Mouse (Mus musculus): ENCODE data around the gene Gdnf. TPM values are rescaled to one million over a fixed set of nuclear protein-coding genes. Genes with fewer than 3 reads are reported as not detected.

The Gdnf gene
- polyA plus RNA-seq (2015; fragmentation: Nextera tagmentation; extraction: Ambion mirVana): 0.62 and 0.72 TPM in 2 replicates

DNA sequence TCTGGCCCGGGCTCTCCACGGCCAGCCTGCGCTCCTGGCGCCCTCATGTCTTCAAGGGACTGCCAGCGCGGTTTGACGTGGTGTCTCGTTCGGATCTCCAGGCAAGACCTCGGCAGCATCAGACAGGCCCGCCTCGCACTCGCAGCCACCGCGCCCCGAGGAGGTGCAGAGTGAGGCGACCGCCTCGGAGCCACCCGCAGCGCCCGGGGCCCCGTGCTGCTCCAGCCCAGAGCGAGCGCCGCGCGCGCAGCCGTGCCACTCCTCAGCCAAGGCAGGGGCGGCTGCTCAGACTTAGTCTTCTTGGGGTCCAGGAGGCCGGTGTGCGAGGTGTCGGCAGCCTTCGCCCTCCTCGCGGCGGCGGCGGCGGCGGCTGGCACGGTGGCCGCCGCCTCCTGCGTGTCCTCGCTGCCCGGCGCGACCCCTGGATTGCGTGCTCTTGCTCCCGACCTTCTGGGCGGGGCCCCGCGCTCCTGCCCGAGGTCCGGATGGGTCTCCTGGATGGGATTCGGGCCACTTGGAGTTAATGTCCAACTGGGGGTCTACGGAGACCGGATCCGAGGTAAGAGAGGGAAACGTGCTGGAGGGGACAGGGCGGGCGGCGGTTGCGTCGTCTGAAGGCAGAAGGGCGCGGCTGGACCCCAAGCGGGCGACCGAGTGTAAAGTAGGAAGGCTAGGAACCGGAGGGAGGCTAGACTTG, at the start of gene Gdnf:
Gene Gdnf (plus strand): TSS at position 291 of the 697 bp plus-strand sequence.
- TF ChIP-seq CTCF (IDR thresholded peaks at IDR 0.05; ENCODE audit: low read depth) (no peak), EP300 (optimal IDR thresholded peaks at IDR 0.05) (no peak)
- peak within 1 kb of the TSS; percentile 69 for H3K4me3 ChIP-seq (ENCODE audit: low read depth, low read length)
- no peaks in the 10 kb centered on the region for H3K4me1 ChIP-seq (replicated peaks; ENCODE audit: control insufficient read depth, insufficient read depth)
- H3K27ac ChIP-seq (replicated peaks): peak within 1 kb of the TSS; percentile 70
- H3K27me3 ChIP-seq (ENCODE audit: control insufficient read depth, insufficient read depth, low read length): peaks cover 3% of the 10 kb centered on the region; the same call in 1 of the 2 replicates
- peak within 1 kb of the TSS; percentile 80 for H3K4me2 ChIP-seq (replicated peaks; ENCODE audit: low read depth)
- ATAC-seq (ENCODE audit: low FRiP score, low TSS enrichment): no peak
- H3K36me3 ChIP-seq (ENCODE audit: control insufficient read depth, insufficient read depth, low read length): no peaks in the 10 kb centered on the region
- peak; percentile 29 for DNase-seq (ENCODE audit: low spot score)
- whole genome bisulfite sequencing: 2% methylated on average over 47 of the region's 73 CpGs
- H3K9ac ChIP-seq (ENCODE audit: low read length): peak within 1 kb of the TSS; percentile 72
- no peaks in the 10 kb centered on the region for H3K9me3 ChIP-seq (ENCODE audit: control insufficient read depth, low read length)

DNA sequence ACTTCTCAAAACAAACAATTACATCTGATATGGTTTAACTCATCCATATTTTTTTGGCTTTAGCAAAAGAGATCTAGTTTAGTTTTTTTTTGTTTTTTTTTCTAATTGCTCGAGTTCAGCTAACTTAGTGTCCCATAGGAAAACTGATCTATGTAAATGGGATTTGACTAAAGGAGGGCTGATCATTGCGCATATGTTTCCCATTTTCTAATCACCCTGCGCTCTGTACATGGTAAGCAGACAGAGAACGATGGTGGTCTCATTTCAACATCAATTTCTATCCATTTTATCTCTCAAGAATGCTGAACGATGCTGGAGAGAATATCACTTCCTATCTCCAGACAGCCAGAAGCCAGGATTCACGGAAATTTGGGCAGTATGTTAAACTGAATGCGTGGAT, 43.5 kb upstream of the Gdnf start:
- DNase-seq (ENCODE audit: low spot score): no peak
- H3K4me1 ChIP-seq (replicated peaks; ENCODE audit: control insufficient read depth, insufficient read depth): no peaks in the 10 kb centered on the region
- H3K4me2 ChIP-seq (replicated peaks; ENCODE audit: low read depth): no peak overlapping the region
- H3K27me3 ChIP-seq (ENCODE audit: control insufficient read depth, insufficient read depth, low read length): no peaks in the 10 kb centered on the region
- no peaks in the 10 kb centered on the region for H3K36me3 ChIP-seq (ENCODE audit: control insufficient read depth, insufficient read depth, low read length)
- H3K9me3 ChIP-seq (ENCODE audit: control insufficient read depth, low read length): no peaks in the 10 kb centered on the region
- H3K4me3 ChIP-seq (ENCODE audit: low read depth, low read length): no peak overlapping the region
- WGBS: 85% methylated on average over 7 of the region's 7 CpGs
- no peak overlapping the region for H3K27ac ChIP-seq (replicated peaks)
- no peak overlapping the region for H3K9ac ChIP-seq (ENCODE audit: low read length)
- no peak for ATAC-seq (ENCODE audit: low FRiP score, low TSS enrichment)
- TF ChIP-seq EP300 (optimal IDR thresholded peaks at IDR 0.05) (no peak), CTCF (IDR thresholded peaks at IDR 0.05; ENCODE audit: low read depth) (no peak)

DNA sequence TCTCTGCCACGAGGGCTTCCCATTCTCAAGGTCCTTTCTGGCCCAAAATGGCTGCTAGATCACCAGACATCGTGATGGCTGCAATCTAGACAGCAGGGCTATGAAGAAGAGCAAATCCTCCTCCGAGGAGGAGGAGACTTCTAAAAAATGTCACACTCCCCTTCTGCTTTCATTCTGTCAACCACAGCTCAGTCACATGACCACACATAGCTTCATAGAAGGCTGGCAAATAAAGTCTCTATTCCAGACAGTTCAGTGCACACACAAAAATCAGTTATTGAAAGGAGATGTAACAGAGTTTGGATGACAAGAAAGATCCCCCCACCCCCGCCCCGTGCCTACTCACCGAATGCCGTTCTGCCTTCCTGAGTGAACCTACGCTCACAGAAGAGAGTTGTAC, 37.7 kb upstream of the Gdnf start:
- H3K4me1 ChIP-seq (replicated peaks; ENCODE audit: control insufficient read depth, insufficient read depth): no peaks in the 10 kb centered on the region
- no peak overlapping the region for H3K4me3 ChIP-seq (ENCODE audit: low read depth, low read length)
- H3K9me3 ChIP-seq (ENCODE audit: control insufficient read depth, low read length): no peaks in the 10 kb centered on the region
- H3K27me3 ChIP-seq (ENCODE audit: control insufficient read depth, insufficient read depth, low read length): no peaks in the 10 kb centered on the region
- no peaks in the 10 kb centered on the region for H3K36me3 ChIP-seq (ENCODE audit: control insufficient read depth, insufficient read depth, low read length)
- TF ChIP-seq CTCF (IDR thresholded peaks at IDR 0.05; ENCODE audit: low read depth) (no peak), EP300 (optimal IDR thresholded peaks at IDR 0.05) (no peak)
- no peak overlapping the region for H3K4me2 ChIP-seq (replicated peaks; ENCODE audit: low read depth)
- DNase-seq (ENCODE audit: low spot score) (no peak), ATAC-seq (ENCODE audit: low FRiP score, low TSS enrichment) (no peak)
- WGBS: 90% methylated on average over 8 of the region's 8 CpGs
- H3K9ac ChIP-seq (ENCODE audit: low read length): no peak overlapping the region
- no peak overlapping the region for H3K27ac ChIP-seq (replicated peaks)

DNA sequence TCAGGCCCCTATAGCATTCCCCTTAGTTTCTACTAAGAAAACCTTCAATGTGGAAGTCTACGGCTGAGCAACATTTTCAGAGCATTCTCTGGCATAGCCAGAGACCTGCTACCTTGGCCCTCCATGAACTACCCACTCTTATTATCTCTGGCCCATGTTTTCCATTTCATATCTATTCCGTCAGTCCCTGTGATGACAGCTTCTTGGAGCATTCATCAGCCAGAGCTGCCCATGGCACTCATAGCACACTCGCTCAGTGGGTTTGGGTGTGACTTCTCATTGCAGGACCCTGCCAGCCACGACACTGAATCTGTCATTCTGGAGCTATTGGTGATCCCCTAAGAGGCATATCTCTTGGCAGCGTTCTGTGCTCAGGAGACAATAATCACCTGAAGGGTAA, 29.1 kb upstream of the Gdnf start:
- 81% methylated on average over 5 of the region's 5 CpGs for WGBS

DNA sequence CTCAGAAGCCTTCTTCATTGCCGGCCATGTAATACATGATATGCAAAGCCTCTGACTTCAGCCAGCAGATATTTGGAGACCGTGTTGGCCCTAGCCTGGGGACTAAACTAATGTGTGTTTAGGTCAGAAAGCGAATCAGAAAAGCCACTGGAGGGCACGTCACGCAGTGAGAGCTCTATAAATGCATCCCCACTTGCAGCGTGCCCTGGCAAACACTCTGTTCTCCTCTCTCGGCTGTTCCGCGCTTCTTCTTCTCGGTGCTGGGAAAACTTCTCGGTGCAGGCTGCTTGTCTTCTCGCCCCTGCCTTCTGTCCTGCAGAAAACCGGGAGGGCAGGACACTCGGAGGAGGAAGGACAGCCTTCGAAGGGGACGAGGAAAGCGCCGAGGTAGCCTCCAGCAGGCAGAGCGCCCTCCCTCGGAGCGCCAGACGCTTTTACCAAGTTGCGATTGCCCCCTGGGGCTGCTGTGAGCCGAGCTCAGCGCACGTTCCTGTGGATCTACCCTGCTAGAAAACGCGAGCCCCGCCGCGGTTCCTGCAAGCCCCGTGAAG, 730 bp upstream of the Gdnf start:
- DNase-seq (ENCODE audit: low spot score): peak; percentile 28
- H3K27ac ChIP-seq (replicated peaks): peak overlapping the region; percentile 70
- no peak; the same call in 1 of the 2 replicates for ATAC-seq (ENCODE audit: low FRiP score, low TSS enrichment)

More for the DNA sequence above, 29.1 kb upstream of the Gdnf start:
- Histone ChIP-seq H3K9me3 (ENCODE audit: control insufficient read depth, low read length) (no peaks in the 10 kb centered on the region), H3K4me1 (replicated peaks; ENCODE audit: control insufficient read depth, insufficient read depth) (no peaks in the 10 kb centered on the region), H3K4me3 (ENCODE audit: low read depth, low read length) (no peak overlapping the region), H3K4me2 (replicated peaks; ENCODE audit: low read depth) (no peak overlapping the region), H3K36me3 (ENCODE audit: control insufficient read depth, insufficient read depth, low read length) (no peaks in the 10 kb centered on the region), H3K9ac (ENCODE audit: low read length) (no peak overlapping the region), H3K27ac (replicated peaks) (no peak overlapping the region), H3K27me3 (ENCODE audit: control insufficient read depth, insufficient read depth, low read length) (no peaks in the 10 kb centered on the region)
- ATAC-seq (ENCODE audit: low FRiP score, low TSS enrichment) (no peak), DNase-seq (ENCODE audit: low spot score) (no peak)
- no peak for TF ChIP-seq CTCF (IDR thresholded peaks at IDR 0.05; ENCODE audit: low read depth)
- no peak for TF ChIP-seq EP300 (optimal IDR thresholded peaks at IDR 0.05)

DNA sequence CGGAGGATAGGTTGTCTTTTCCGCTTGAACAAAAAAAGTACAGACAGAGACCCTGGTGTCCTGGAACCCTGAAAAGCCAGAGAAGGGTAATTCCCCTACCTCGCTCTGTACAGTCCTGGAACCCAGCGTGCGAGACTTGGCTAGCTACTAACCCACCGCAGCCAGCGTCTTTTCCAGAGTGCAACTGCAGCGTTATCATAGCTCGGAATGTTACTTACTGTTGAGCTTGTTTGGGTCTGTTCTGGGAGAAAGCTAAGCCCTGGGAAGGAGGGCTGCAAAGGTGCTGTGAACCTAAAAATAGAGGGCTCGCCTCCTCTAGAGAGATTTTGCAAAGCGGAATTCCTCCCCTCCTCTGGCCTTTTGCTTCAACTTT, 593 bp downstream of the Gdnf start:
- Histone ChIP-seq H3K4me2 (replicated peaks; ENCODE audit: low read depth) (peak overlapping the region; percentile 80), H3K9me3 (ENCODE audit: control insufficient read depth, low read length) (no peaks in the 10 kb centered on the region), H3K9ac (ENCODE audit: low read length) (peak overlapping the region; percentile 72), H3K36me3 (ENCODE audit: control insufficient read depth, insufficient read depth, low read length) (no peaks in the 10 kb centered on the region), H3K27me3 (ENCODE audit: control insufficient read depth, insufficient read depth, low read length) (peaks cover 3% of the 10 kb centered on the region; the same call in 1 of the 2 replicates), H3K4me3 (ENCODE audit: low read depth, low read length) (peak overlapping the region; percentile 69), H3K27ac (replicated peaks) (peak overlapping the region; percentile 70), H3K4me1 (replicated peaks; ENCODE audit: control insufficient read depth, insufficient read depth) (no peaks in the 10 kb centered on the region)
- WGBS: 13% methylated on average over 11 of the region's 11 CpGs
- DNase-seq (ENCODE audit: low spot score): no peak
- no peak for TF ChIP-seq CTCF (IDR thresholded peaks at IDR 0.05; ENCODE audit: low read depth)
- no peak for TF ChIP-seq EP300 (optimal IDR thresholded peaks at IDR 0.05)
- ATAC-seq (ENCODE audit: low FRiP score, low TSS enrichment): no peak

More for the DNA sequence above, 730 bp upstream of the Gdnf start:
- 1% methylated on average over 32 of the region's 32 CpGs for WGBS
- Histone ChIP-seq H3K9me3 (ENCODE audit: control insufficient read depth, low read length) (no peaks in the 10 kb centered on the region), H3K4me1 (replicated peaks; ENCODE audit: control insufficient read depth, insufficient read depth) (no peaks in the 10 kb centered on the region), H3K4me3 (ENCODE audit: low read depth, low read length) (peak overlapping the region; percentile 69), H3K36me3 (ENCODE audit: control insufficient read depth, insufficient read depth, low read length) (no peaks in the 10 kb centered on the region), H3K9ac (ENCODE audit: low read length) (peak overlapping the region; percentile 72), H3K4me2 (replicated peaks; ENCODE audit: low read depth) (peak overlapping the region; percentile 80), H3K27me3 (ENCODE audit: control insufficient read depth, insufficient read depth, low read length) (peaks cover 3% of the 10 kb centered on the region; the same call in 1 of the 2 replicates)
- peak; percentile 50; the same call in 1 of the 2 replicates for TF ChIP-seq CTCF (IDR thresholded peaks at IDR 0.05; ENCODE audit: low read depth)
- no peak for TF ChIP-seq EP300 (optimal IDR thresholded peaks at IDR 0.05)

Measured in stomach, postnatal 0 days (tissue).